Mouse (Mus musculus) olfactory bulb, adult 2 months (tissue): ENCODE results near the gene Rarg. TPM values are rescaled to one million over a fixed set of nuclear protein-coding genes. Genes with fewer than 3 reads are reported as not detected.

Source experiments
- H3K27ac ChIP-seq: fragments of 200-500 bp; 2 replicates; pipeline ENCODE4 v1.5.1; 2012; ENCODE audit warnings: low read depth, low read length; ENCODE audit not compliant: insufficient read depth
- H3K4me1 ChIP-seq: fragments of 200-500 bp; 2 replicates; pipeline ENCODE4 v1.6.1; 2012; ENCODE audit warnings: low read length; ENCODE audit not compliant: control insufficient read depth, insufficient read depth
- H3K4me3 ChIP-seq: fragments of 200-500 bp; 2 replicates; pipeline ENCODE4 v1.5.1; 2012; ENCODE audit warnings: mild to moderate bottlenecking, low read depth, low read length, moderate library complexity; ENCODE audit not compliant: insufficient read depth
- CTCF ChIP-seq: fragments of 200-500 bp; IDR thresholded peaks from 2 replicates; pipeline ENCODE4 v1.5.1; 2012; ENCODE audit warnings: low read depth, mild to moderate bottlenecking, low read length, moderate library complexity; ENCODE audit not compliant: insufficient read depth
- POLR2A ChIP-seq: fragments of 200-500 bp; IDR thresholded peaks from 2 replicates; pipeline ENCODE4 v1.6.1; 2012; ENCODE audit warnings: mild to moderate bottlenecking, low read depth, low read length, moderate library complexity; ENCODE audit not compliant: insufficient read depth
- WGBS: fragments of 180-500 bp; shearing (Covaris S2); methylation state at CpG from one replicate; pipeline ENCODE4 v1.1.7; 2018; 5-methylcytosine and 5-hydroxymethylcytosine counted together
- polyA plus RNA-seq: library from polyadenylated mRNA; stranded (reverse); fragments of >200 nt; gene quantifications from 2 replicates; pipeline ENCODE4 v1.2.4, GENCODE M21; 2012; ENCODE audit warnings: low replicate concordance; ENCODE audit not compliant: missing spikeins, insufficient read depth, insufficient read length

Rarg gene
- polyA plus RNA-seq, 1 experiment = not detected

- 93% methylated on average over 10 of the region's 10 CpGs for WGBS
- no peak overlapping the region for H3K27ac ChIP-seq
- TF ChIP-seq POLR2A (no peak), CTCF (no peak)
- no peak overlapping the region for H3K4me3 ChIP-seq
- no peaks in the 10 kb centered on the region for H3K4me1 ChIP-seq
Observed at GRCm38 (mm10) chr15:102188096-102188495, 69.2 kb downstream of the Rarg start.

DNA sequence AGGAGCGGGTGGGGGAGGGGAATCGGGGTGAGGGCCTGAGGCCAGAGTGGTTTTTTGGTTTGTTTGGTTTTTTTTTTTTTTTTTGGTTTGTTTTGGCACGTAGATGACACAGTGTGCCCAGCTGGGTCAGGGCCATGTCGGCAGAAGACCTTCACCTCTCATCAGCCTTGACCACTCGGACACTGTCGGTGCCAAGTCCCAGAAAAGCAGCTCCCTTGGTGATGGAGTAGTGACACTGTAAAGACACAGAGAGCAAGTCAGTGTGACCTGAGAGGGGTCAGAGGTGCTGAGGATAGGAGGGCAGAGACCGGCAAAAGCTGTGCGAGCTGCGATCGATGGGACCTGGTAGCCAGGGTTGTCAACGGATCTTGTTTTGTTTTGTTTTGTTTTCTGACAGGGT is 71.1 kb downstream of the Rarg start:
- H3K4me3 ChIP-seq = no peak overlapping the region
- TF ChIP-seq CTCF (no peak), POLR2A (no peak)
- no peak overlapping the region for H3K27ac ChIP-seq
- 86% methylated on average over 11 of the region's 11 CpGs for WGBS
- no peaks in the 10 kb centered on the region for H3K4me1 ChIP-seq

Other genes with a start within 250 kb of the Rarg start
- not detected in 2 replicates for gene Krt18, start 229.3 kb downstream of the Rarg start, polyA plus RNA-seq
- gene Eif4b, start 183.7 kb downstream of the Rarg start, polyA plus RNA-seq = 618 TPM in 1 of 2 replicates, not detected in the other
- not detected in 2 replicates for gene Tns2, start 157.1 kb downstream of the Rarg start, polyA plus RNA-seq
- not detected in 2 replicates for gene Spryd3, start 121.3 kb downstream of the Rarg start, polyA plus RNA-seq
- gene Igfbp6, start 113.2 kb downstream of the Rarg start, polyA plus RNA-seq = not detected in 2 replicates
- not detected in 2 replicates for gene Soat2, start 107.0 kb downstream of the Rarg start, polyA plus RNA-seq
- 123 TPM in 1 of 2 replicates, not detected in the other for gene Zfp740, start 54.3 kb downstream of the Rarg start, polyA plus RNA-seq
- gene Csad, start 52.8 kb downstream of the Rarg start, polyA plus RNA-seq = not detected in 2 replicates
- gene Itgb7, start 25.6 kb downstream of the Rarg start, polyA plus RNA-seq = not detected in 2 replicates
- not detected in 2 replicates for gene Gm9918, start 13.0 kb upstream of the Rarg start, polyA plus RNA-seq
- not detected in 2 replicates for gene Mfsd5, start 21.9 kb upstream of the Rarg start, polyA plus RNA-seq
- not detected in 2 replicates for gene Espl1, start 38.7 kb upstream of the Rarg start, polyA plus RNA-seq
- gene Pfdn5, start 68.6 kb upstream of the Rarg start, polyA plus RNA-seq = 1,008 TPM in 1 of 2 replicates, not detected in the other
- gene Myg1, start 74.2 kb upstream of the Rarg start, polyA plus RNA-seq = not detected in 2 replicates
- not detected in 2 replicates for gene Aaas, start 93.3 kb upstream of the Rarg start, polyA plus RNA-seq
- not detected in 2 replicates for gene Sp7, start 109.7 kb upstream of the Rarg start, polyA plus RNA-seq
- gene Sp1, start 148.6 kb upstream of the Rarg start, polyA plus RNA-seq = 98.4 TPM in 1 of 2 replicates, not detected in the other
- gene Amhr2, start 187.8 kb upstream of the Rarg start, polyA plus RNA-seq = not detected in 2 replicates
- gene Prr13, start 201.5 kb upstream of the Rarg start, polyA plus RNA-seq = not detected in 2 replicates
- 834 and 975 TPM in 2 replicates for gene Pcbp2, start 213.0 kb upstream of the Rarg start, polyA plus RNA-seq
- gene Gm10337, start 246.2 kb upstream of the Rarg start, polyA plus RNA-seq = not detected in 2 replicates